Mouse (Mus musculus) ES-E14 (cell line): ENCODE results near the gene Upk2.

Source experiments
- CHD2 ChIP-seq: IDR thresholded peaks from 2 replicates; pipeline ENCODE4 v1.6.1; 2014; ENCODE audit warnings: mild to moderate bottlenecking, low read depth, low read length, inconsistent platforms
- HCFC1 ChIP-seq: IDR thresholded peaks from 2 replicates; pipeline ENCODE4 v1.6.1; 2012; ENCODE audit warnings: low read length, inconsistent platforms, borderline replicate concordance; ENCODE audit not compliant: insufficient read depth
- MAFK ChIP-seq: IDR thresholded peaks from 2 replicates; pipeline ENCODE4 v1.6.1; 2014; ENCODE audit warnings: mild to moderate bottlenecking, low read depth, low read length, inconsistent platforms; ENCODE audit not compliant: insufficient read depth
- ZC3H11A ChIP-seq: IDR thresholded peaks from 2 replicates; pipeline ENCODE4 v1.6.1; 2012; ENCODE audit warnings: low read depth, mild to moderate bottlenecking, inconsistent platforms, low read length, borderline replicate concordance
- ZNF384 ChIP-seq: IDR thresholded peaks from 2 replicates; pipeline ENCODE4 v1.6.1; 2012; ENCODE audit warnings: low read depth, low read length, inconsistent platforms

DNA sequence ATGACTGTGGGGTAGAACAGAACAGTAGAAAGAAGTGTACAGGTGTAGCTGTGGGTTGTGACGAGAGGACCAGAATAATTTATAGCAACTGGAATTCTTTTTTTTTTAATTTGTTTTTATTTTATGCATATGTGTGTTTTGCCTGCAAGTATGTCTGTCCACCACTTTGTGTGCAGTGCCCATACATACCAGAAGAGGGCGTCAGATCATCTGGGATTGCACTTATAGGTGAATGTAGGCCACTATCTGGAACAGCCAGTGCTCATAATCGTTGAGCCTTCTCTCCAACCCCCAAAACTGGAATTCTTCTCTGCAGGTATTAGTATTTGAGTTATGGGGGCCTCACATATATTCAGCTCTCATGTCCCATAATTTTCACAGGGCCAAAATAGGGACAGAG lies 18.4 kb upstream of the Upk2 start:
- TF ChIP-seq CHD2 (no peak), HCFC1 (no peak), ZNF384 (no peak), MAFK (no peak), ZC3H11A (no peak)
